Mouse (Mus musculus): ENCODE results near the gene Gpr87. TPM values are rescaled to one million over a fixed set of nuclear protein-coding genes. Genes with fewer than 3 reads are reported as not detected.
"Not testable (repeated sequence)": the region's sequence is repeated elsewhere in the genome, so short reads cannot be mapped to it uniquely, and the experiment has no call there.

The Gpr87 gene
- total and polyA plus RNA-seq, 2 experiments: not detected

DNA sequence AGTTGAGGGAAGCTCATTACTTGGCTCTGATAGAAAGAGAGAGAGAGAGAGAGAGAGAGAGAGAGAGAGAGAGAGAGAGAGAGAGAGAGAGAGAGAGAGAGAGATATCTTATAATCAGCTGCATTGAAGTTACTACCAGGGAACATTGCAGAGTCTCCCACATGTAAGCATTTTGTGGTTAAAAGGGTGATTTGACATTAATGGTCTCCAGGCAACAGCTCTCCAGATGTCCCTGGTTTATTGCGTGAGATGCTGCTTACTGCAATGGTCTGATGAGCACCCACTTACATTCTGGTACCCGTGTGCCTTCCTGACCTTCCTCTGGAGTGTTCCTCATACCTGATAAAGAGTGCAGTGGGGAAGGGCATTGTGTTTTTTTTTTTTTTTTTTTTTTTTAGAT, 40.0 kb downstream of the Gpr87 start:
- 78% methylated on average over 2 of the region's 2 CpGs for WGBS
- Histone ChIP-seq H3K27ac (replicated peaks; ENCODE audit: insufficient read depth, low read depth, low read length) (no peak overlapping the region), H3K9ac (ENCODE audit: low read depth, low read length) (no peak overlapping the region), H3K79me2 (ENCODE audit: control insufficient read depth, insufficient read depth, low read length) (no peaks in the 10 kb centered on the region), H3K4me3 (ENCODE audit: insufficient read depth, low read depth, low read length) (no peak overlapping the region), H3K4me1 (ENCODE audit: control insufficient read depth, insufficient read depth, low read length) (no peaks in the 10 kb centered on the region), H3K36me3 (ENCODE audit: control insufficient read depth, insufficient read depth, low read length) (no peaks in the 10 kb centered on the region), H3K27me3 (ENCODE audit: control insufficient read depth, insufficient read depth, low read length) (no peaks in the 10 kb centered on the region)
- DNase-seq (ENCODE audit: extremely low read depth, low read depth, low spot score): no peak
- TF ChIP-seq CTCF (IDR thresholded peaks at IDR 0.05; ENCODE audit: low read depth, low read length) (no peak), POLR2A (IDR thresholded peaks at IDR 0.05; ENCODE audit: extremely low read depth, insufficient read depth, low read length) (no peak)

DNA sequence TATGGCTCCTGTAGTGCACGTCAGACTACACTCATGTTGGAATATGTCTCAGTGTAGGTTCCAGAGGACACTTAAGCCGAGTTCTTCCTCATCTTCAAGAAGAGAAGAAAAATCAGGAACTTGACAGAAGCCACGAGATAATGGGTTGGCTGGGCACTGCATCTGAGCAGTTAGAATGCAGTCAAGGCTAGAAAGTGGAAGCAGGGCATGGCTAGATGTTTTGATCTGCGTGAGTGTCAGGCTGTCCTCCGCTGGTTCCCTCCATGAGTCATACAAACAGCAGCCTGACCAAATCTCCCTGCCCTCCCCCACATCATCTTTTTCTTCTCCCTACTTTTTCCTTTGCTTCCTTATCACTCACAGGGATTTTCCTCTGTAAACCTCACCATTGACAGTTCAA, 41.5 kb downstream of the Gpr87 start, which contains the start of gene P2ry14:
Gene P2ry14 (minus strand): TSS at position 195 of the 400 bp plus-strand sequence.
- H3K4me1 ChIP-seq (ENCODE audit: control insufficient read depth, insufficient read depth, low read length): no peaks in the 10 kb centered on the region
- no peak for TF ChIP-seq POLR2A (IDR thresholded peaks at IDR 0.05; ENCODE audit: extremely low read depth, insufficient read depth, low read length)
- no peak within 1 kb of the TSS for H3K9ac ChIP-seq (ENCODE audit: low read depth, low read length)
- H3K79me2 ChIP-seq (ENCODE audit: control insufficient read depth, insufficient read depth, low read length): no peaks in the 10 kb centered on the region
- H3K36me3 ChIP-seq (ENCODE audit: control insufficient read depth, insufficient read depth, low read length): no peaks in the 10 kb centered on the region
- WGBS: 71% methylated on average over 5 of the region's 5 CpGs
- peak; percentile 43 for DNase-seq (ENCODE audit: extremely low read depth, low read depth, low spot score)
- H3K27me3 ChIP-seq (ENCODE audit: control insufficient read depth, insufficient read depth, low read length): no peaks in the 10 kb centered on the region
- no peak within 1 kb of the TSS for H3K4me3 ChIP-seq (ENCODE audit: insufficient read depth, low read depth, low read length)
- no peak within 1 kb of the TSS for H3K27ac ChIP-seq (replicated peaks; ENCODE audit: insufficient read depth, low read depth, low read length)

DNA sequence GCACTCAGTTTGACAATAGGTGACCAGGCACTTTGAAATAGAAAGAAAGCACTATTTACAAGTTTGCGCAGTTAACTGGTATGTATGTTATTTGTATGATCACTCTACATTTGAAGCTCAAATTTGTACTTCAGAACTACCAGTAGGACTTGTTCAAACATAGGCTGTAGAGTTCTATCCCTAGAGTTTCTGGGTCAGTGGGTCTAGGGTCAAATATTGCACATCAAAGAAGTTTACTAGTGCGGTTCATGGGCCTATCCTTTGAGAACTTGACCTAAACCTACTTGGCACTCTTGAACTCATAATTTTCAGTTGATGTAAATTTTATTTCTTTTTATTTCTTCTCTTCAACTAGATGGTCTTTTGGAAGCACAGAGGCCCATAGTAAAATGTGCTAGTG, 44.3 kb downstream of the Gpr87 start:
- Histone ChIP-seq H3K36me3 (ENCODE audit: control insufficient read depth, insufficient read depth, low read length) (no peaks in the 10 kb centered on the region), H3K9ac (ENCODE audit: low read depth, low read length) (no peak overlapping the region), H3K4me3 (ENCODE audit: insufficient read depth, low read depth, low read length) (no peak overlapping the region), H3K79me2 (ENCODE audit: control insufficient read depth, insufficient read depth, low read length) (no peaks in the 10 kb centered on the region), H3K27ac (replicated peaks; ENCODE audit: insufficient read depth, low read depth, low read length) (no peak overlapping the region), H3K27me3 (ENCODE audit: control insufficient read depth, insufficient read depth, low read length) (no peaks in the 10 kb centered on the region), H3K4me1 (ENCODE audit: control insufficient read depth, insufficient read depth, low read length) (no peaks in the 10 kb centered on the region)
- 39% methylated on average over 2 of the region's 2 CpGs for WGBS
- TF ChIP-seq CTCF (IDR thresholded peaks at IDR 0.05; ENCODE audit: low read depth, low read length) (no peak), POLR2A (IDR thresholded peaks at IDR 0.05; ENCODE audit: extremely low read depth, insufficient read depth, low read length) (no peak)
- DNase-seq (ENCODE audit: extremely low read depth, low read depth, low spot score): peak; percentile 60

DNA sequence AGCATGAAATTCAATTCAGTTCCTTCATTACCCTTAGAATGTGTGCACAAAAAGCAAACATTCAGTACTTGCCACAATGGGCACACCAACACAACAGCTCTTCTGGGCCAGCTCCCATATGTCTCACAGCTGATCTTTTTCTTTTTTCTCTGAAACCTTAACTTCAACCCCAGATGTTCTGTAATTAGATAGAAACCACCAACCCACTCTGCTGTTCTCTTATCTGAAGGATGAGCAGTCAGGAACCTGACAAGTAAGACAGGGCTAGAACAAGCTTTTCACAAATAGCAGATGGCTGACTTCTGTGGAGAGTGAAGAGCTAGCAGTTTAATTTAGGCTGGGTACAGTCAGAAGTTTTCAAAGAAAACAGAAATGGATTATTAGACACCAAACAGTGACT, 45.3 kb downstream of the Gpr87 start:
- H3K4me3 ChIP-seq (ENCODE audit: insufficient read depth, low read depth, low read length): no peak overlapping the region
- no peak overlapping the region for H3K9ac ChIP-seq (ENCODE audit: low read depth, low read length)
- no peak for DNase-seq (ENCODE audit: extremely low read depth, low read depth, low spot score)
- H3K4me1 ChIP-seq (ENCODE audit: control insufficient read depth, insufficient read depth, low read length): no peaks in the 10 kb centered on the region
- no peak overlapping the region for H3K27ac ChIP-seq (replicated peaks; ENCODE audit: insufficient read depth, low read depth, low read length)
- H3K27me3 ChIP-seq (ENCODE audit: control insufficient read depth, insufficient read depth, low read length): no peaks in the 10 kb centered on the region
- H3K36me3 ChIP-seq (ENCODE audit: control insufficient read depth, insufficient read depth, low read length): no peaks in the 10 kb centered on the region
- TF ChIP-seq POLR2A (IDR thresholded peaks at IDR 0.05; ENCODE audit: extremely low read depth, insufficient read depth, low read length) (no peak), CTCF (IDR thresholded peaks at IDR 0.05; ENCODE audit: low read depth, low read length) (no peak)
- H3K79me2 ChIP-seq (ENCODE audit: control insufficient read depth, insufficient read depth, low read length): no peaks in the 10 kb centered on the region

DNA sequence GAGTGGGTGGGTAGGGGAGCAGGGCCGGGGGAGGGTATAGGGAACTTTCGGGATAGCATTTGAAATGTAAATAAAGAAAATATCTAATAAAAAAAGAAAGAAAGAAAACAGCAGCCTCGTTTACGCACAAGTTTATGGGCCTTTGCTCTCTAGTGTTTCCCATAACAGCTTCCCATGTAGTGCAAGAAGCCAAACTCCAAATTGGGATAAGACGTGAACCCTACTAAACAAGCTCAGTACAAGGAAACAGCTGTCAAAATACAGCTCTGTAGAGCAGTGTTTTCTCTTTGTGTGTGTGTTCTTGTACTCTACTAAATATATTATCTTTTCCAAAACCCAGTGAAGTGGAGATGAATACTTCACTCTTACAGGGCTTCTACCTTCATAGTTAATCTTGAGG, 49.7 kb downstream of the Gpr87 start:
- Histone ChIP-seq H3K4me3 (ENCODE audit: insufficient read depth, low read depth, low read length) (no peak overlapping the region), H3K27ac (replicated peaks; ENCODE audit: insufficient read depth, low read depth, low read length) (no peak overlapping the region), H3K27me3 (ENCODE audit: control insufficient read depth, insufficient read depth, low read length) (no peaks in the 10 kb centered on the region), H3K4me1 (ENCODE audit: control insufficient read depth, insufficient read depth, low read length) (no peaks in the 10 kb centered on the region), H3K79me2 (ENCODE audit: control insufficient read depth, insufficient read depth, low read length) (no peaks in the 10 kb centered on the region), H3K36me3 (ENCODE audit: control insufficient read depth, insufficient read depth, low read length) (no peaks in the 10 kb centered on the region), H3K9ac (ENCODE audit: low read depth, low read length) (no peak overlapping the region)
- DNase-seq (ENCODE audit: extremely low read depth, low read depth, low spot score): no peak
- TF ChIP-seq POLR2A (IDR thresholded peaks at IDR 0.05; ENCODE audit: extremely low read depth, insufficient read depth, low read length): no peak
- no peak for TF ChIP-seq CTCF (IDR thresholded peaks at IDR 0.05; ENCODE audit: low read depth, low read length)
- 76% methylated on average over 5 of the region's 5 CpGs for WGBS

DNA sequence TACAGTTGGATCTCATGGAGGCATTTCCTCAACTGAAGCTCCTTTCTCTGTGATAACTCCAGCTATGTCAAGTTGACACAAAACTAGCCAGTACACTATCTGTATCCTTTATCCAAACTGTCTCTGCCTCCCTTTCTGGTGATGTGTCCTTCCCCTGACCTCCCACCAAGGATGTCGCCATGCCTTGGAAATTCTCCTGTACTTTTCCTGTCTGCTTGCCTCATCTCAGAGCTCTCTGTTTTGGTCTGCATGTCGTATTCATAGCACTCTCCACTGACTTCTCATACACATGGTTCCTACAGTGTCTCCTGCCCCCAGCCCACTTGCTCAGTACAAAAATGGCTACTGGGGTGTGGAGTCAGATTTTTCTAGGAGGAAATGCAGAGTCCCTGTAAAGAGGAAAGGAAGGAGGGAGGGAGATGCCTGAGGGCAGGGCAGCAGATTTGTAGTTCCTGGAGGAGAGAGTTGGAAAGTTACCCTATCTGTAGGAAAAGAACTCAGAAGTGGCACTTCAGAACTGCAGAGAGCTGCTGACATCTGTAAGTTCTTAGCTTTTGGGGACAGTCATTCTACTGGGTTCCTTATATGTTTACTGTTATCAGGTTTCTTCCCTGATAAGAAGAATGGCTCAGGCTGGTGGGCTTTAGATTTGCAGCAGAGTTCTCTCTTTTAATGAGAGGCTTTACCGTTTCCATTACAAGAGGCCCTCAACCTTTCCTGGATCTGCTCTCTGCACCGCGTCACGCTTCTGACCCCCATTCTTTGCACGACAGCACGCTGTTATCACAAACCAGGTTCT, 53.2 kb downstream of the Gpr87 start:
- TF ChIP-seq POLR2A (IDR thresholded peaks at IDR 0.05; ENCODE audit: extremely low read depth, insufficient read depth, low read length): no peak
- TF ChIP-seq CTCF (IDR thresholded peaks at IDR 0.05; ENCODE audit: low read depth, low read length): no peak
- Histone ChIP-seq H3K4me1 (ENCODE audit: control insufficient read depth, insufficient read depth, low read length) (no peaks in the 10 kb centered on the region), H3K36me3 (ENCODE audit: control insufficient read depth, insufficient read depth, low read length) (no peaks in the 10 kb centered on the region), H3K27me3 (ENCODE audit: control insufficient read depth, insufficient read depth, low read length) (no peaks in the 10 kb centered on the region), H3K4me3 (ENCODE audit: insufficient read depth, low read depth, low read length) (no peak overlapping the region), H3K79me2 (ENCODE audit: control insufficient read depth, insufficient read depth, low read length) (no peaks in the 10 kb centered on the region), H3K9ac (ENCODE audit: low read depth, low read length) (no peak overlapping the region), H3K27ac (replicated peaks; ENCODE audit: insufficient read depth, low read depth, low read length) (no peak overlapping the region)
- no peak for DNase-seq (ENCODE audit: extremely low read depth, low read depth, low spot score)
- WGBS: 84% methylated on average over 8 of the region's 8 CpGs

GRCm38 (mm10) chr3:59140941-59141340, 54.0 kb downstream of the Gpr87 start:
- DNase-seq (ENCODE audit: extremely low read depth, low read depth, low spot score); H3K79me2 ChIP-seq (ENCODE audit: control insufficient read depth, insufficient read depth, low read length); H3K4me3 ChIP-seq (ENCODE audit: insufficient read depth, low read depth, low read length); H3K27me3 ChIP-seq (ENCODE audit: control insufficient read depth, insufficient read depth, low read length); H3K36me3 ChIP-seq (ENCODE audit: control insufficient read depth, insufficient read depth, low read length); H3K9ac ChIP-seq (ENCODE audit: low read depth, low read length); H3K27ac ChIP-seq (replicated peaks; ENCODE audit: insufficient read depth, low read depth, low read length); H3K4me1 ChIP-seq (ENCODE audit: control insufficient read depth, insufficient read depth, low read length): not testable (repeated sequence)
- WGBS: 95% methylated on average over 4 of the region's 4 CpGs
